Mouse (Mus musculus): ENCODE data around the gene Ptgdr. TPM values are rescaled to one million over a fixed set of nuclear protein-coding genes. Genes with fewer than 3 reads are reported as not detected.
"Not testable (repeated sequence)": the region's sequence is repeated elsewhere in the genome, so short reads cannot be mapped to it uniquely, and the experiment has no call there.

Gene Ptgdr
- polyA plus RNA-seq, 1 experiment from 2014 or later: 0.47 TPM

- H3K9me3 ChIP-seq: no peaks in the 10 kb centered on the region
- no peak overlapping the region for H3K9ac ChIP-seq
- no peaks in the 10 kb centered on the region for H3K4me1 ChIP-seq
- WGBS: 74% methylated on average over 6 of the region's 6 CpGs
- 0 out of 2 replicates have a peak, but pooled peaks cover 1% of the 10 kb centered on the region for H3K27me3 ChIP-seq
- H3K36me3 ChIP-seq: no peaks in the 10 kb centered on the region
- ATAC-seq (ENCODE audit: insufficient number of reproducible peaks, insufficient read depth, low FRiP score, low TSS enrichment): no peak
- no peak overlapping the region for H3K4me2 ChIP-seq (replicated peaks)
- H3K4me3 ChIP-seq: no peak overlapping the region
- no peak overlapping the region for H3K27ac ChIP-seq
Observed at GRCm38 (mm10) chr14:44846558-44847263, 12.5 kb downstream of the Ptgdr start.

- Histone ChIP-seq H3K36me3 (no peaks in the 10 kb centered on the region), H3K27ac (no peak overlapping the region), H3K4me2 (replicated peaks) (peak overlapping the region; percentile 24; the same call in 1 of the 2 replicates), H3K4me1 (no peaks in the 10 kb centered on the region), H3K27me3 (no peaks in the 10 kb centered on the region), H3K4me3 (no peak overlapping the region), H3K9me3 (no peaks in the 10 kb centered on the region), H3K9ac (no peak overlapping the region)
- 38% methylated on average over 15 of the region's 15 CpGs for WGBS
- ATAC-seq (ENCODE audit: insufficient number of reproducible peaks, insufficient read depth, low FRiP score, low TSS enrichment): 0 out of 2 replicates have a peak, but pooled peaks have one; percentile 23
Observed at GRCm38 (mm10) chr14:44843768-44844755, 15.1 kb downstream of the Ptgdr start.

GRCm38 (mm10) chr14:44838685-44839084 is 20.5 kb downstream of the Ptgdr start:
- Histone ChIP-seq H3K9me3 (no peaks in the 10 kb centered on the region), H3K4me2 (replicated peaks) (no peak overlapping the region), H3K4me1 (no peaks in the 10 kb centered on the region), H3K27ac (no peak overlapping the region), H3K27me3 (no peaks in the 10 kb centered on the region), H3K9ac (no peak overlapping the region), H3K4me3 (no peak overlapping the region), H3K36me3 (no peaks in the 10 kb centered on the region)
- no peak for ATAC-seq (ENCODE audit: insufficient number of reproducible peaks, insufficient read depth, low FRiP score, low TSS enrichment)
- 61% methylated on average over 1 of the region's 1 CpGs for WGBS

- 81% methylated on average over 2 of the region's 2 CpGs for WGBS
- Histone ChIP-seq H3K36me3 (no peaks in the 10 kb centered on the region), H3K27ac (no peak overlapping the region), H3K27me3 (no peaks in the 10 kb centered on the region), H3K9ac (no peak overlapping the region), H3K9me3 (no peaks in the 10 kb centered on the region), H3K4me3 (no peak overlapping the region), H3K4me2 (replicated peaks) (no peak overlapping the region), H3K4me1 (no peaks in the 10 kb centered on the region)
- no peak for ATAC-seq (ENCODE audit: insufficient number of reproducible peaks, insufficient read depth, low FRiP score, low TSS enrichment)
Observed at GRCm38 (mm10) chr14:44835132-44835531, 24.0 kb downstream of the Ptgdr start.

- not testable (repeated sequence) for ATAC-seq (ENCODE audit: insufficient number of reproducible peaks, insufficient read depth, low FRiP score, low TSS enrichment); H3K9me3 ChIP-seq
- WGBS: 55% methylated on average over 3 of the region's 3 CpGs
Observed at GRCm38 (mm10) chr14:44834134-44834533, 25.0 kb downstream of the Ptgdr start.

GRCm38 (mm10) chr14:44833096-44833495 is 26.1 kb downstream of the Ptgdr start:
- not testable (repeated sequence) for H3K9ac ChIP-seq; H3K4me2 ChIP-seq (replicated peaks); H3K36me3 ChIP-seq; H3K27ac ChIP-seq; ATAC-seq (ENCODE audit: insufficient number of reproducible peaks, insufficient read depth, low FRiP score, low TSS enrichment); H3K27me3 ChIP-seq; H3K4me1 ChIP-seq; H3K9me3 ChIP-seq; H3K4me3 ChIP-seq
- 86% methylated on average over 4 of the region's 4 CpGs for WGBS

More at GRCm38 (mm10) chr14:44834134-44834533, 25.0 kb downstream of the Ptgdr start:
- not testable (repeated sequence) for H3K4me3 ChIP-seq; H3K4me2 ChIP-seq (replicated peaks); H3K9ac ChIP-seq; H3K27ac ChIP-seq; H3K27me3 ChIP-seq; H3K36me3 ChIP-seq; H3K4me1 ChIP-seq

- Histone ChIP-seq H3K9ac (no peak overlapping the region), H3K4me3 (no peak overlapping the region), H3K27me3 (no peaks in the 10 kb centered on the region), H3K9me3 (no peaks in the 10 kb centered on the region), H3K4me1 (no peaks in the 10 kb centered on the region), H3K4me2 (replicated peaks) (no peak overlapping the region), H3K27ac (no peak overlapping the region), H3K36me3 (no peaks in the 10 kb centered on the region)
- ATAC-seq (ENCODE audit: insufficient number of reproducible peaks, insufficient read depth, low FRiP score, low TSS enrichment): no peak
- WGBS: 69% methylated on average over 4 of the region's 4 CpGs
Observed at GRCm38 (mm10) chr14:44827736-44828135, 31.4 kb downstream of the Ptgdr start.

- H3K27ac ChIP-seq: no peak overlapping the region
- no peaks in the 10 kb centered on the region for H3K27me3 ChIP-seq
- H3K9ac ChIP-seq: no peak overlapping the region
- ATAC-seq (ENCODE audit: insufficient number of reproducible peaks, insufficient read depth, low FRiP score, low TSS enrichment): no peak
- no peak overlapping the region for H3K4me3 ChIP-seq
- H3K4me2 ChIP-seq (replicated peaks): no peak overlapping the region
- H3K9me3 ChIP-seq: no peaks in the 10 kb centered on the region
- no peaks in the 10 kb centered on the region for H3K4me1 ChIP-seq
- WGBS: 71% methylated on average over 7 of the region's 7 CpGs
- H3K36me3 ChIP-seq: no peaks in the 10 kb centered on the region
Observed at GRCm38 (mm10) chr14:44821177-44822057, 37.8 kb downstream of the Ptgdr start.

- H3K36me3 ChIP-seq; H3K4me2 ChIP-seq (replicated peaks); H3K9ac ChIP-seq; H3K27me3 ChIP-seq; H3K27ac ChIP-seq; ATAC-seq (ENCODE audit: insufficient number of reproducible peaks, insufficient read depth, low FRiP score, low TSS enrichment); H3K9me3 ChIP-seq; H3K4me1 ChIP-seq; H3K4me3 ChIP-seq: not testable (repeated sequence)
Observed at GRCm38 (mm10) chr14:44813152-44813551, 46.0 kb downstream of the Ptgdr start.
